Mouse (Mus musculus) adipocyte (in vitro differentiated cells): ENCODE measurements around the gene Glrp1.

Source experiments
- DNase-seq: peaks from one replicate; pipeline ENCODE4 v3.0.0-alpha.2; 2016; ENCODE audit warnings: low spot score

The Glrp1 gene

GRCm38 (mm10) chr1:88461096-88461495 lies 48.8 kb downstream of the Glrp1 start:
- DNase-seq, result no peak

- no peak for DNase-seq
These were observed 50.2 kb downstream of the Glrp1 start for GRCm38 (mm10) chr1:88459655-88460054.

GRCm38 (mm10) chr1:88459196-88459595 lies 50.7 kb downstream of the Glrp1 start:
- no peak for DNase-seq

GRCm38 (mm10) chr1:88456451-88457072 lies 53.3 kb downstream of the Glrp1 start:
- DNase-seq, result peak; percentile 76

- no peak for DNase-seq
These were observed 54.1 kb downstream of the Glrp1 start for GRCm38 (mm10) chr1:88455761-88456160.

GRCm38 (mm10) chr1:88454703-88455102 lies 55.2 kb downstream of the Glrp1 start:
- DNase-seq, result no peak

- no peak for DNase-seq
These were observed 57.7 kb downstream of the Glrp1 start for GRCm38 (mm10) chr1:88452198-88452597.

GRCm38 (mm10) chr1:88450668-88451067 lies 59.2 kb downstream of the Glrp1 start:
- DNase-seq, result no peak
